Mouse (Mus musculus) testis, postnatal 14 days (tissue): Measurements from ENCODE around the gene Fads3.

Experiments
- DNase-seq: peaks from one replicate; pipeline ENCODE4 v3.0.0; 2021; ENCODE audit warnings: low spot score

The Fads3 gene

GRCm38 (mm10) chr19:10053692-10054260 is 12.4 kb downstream of the Fads3 start:
- no peak for DNase-seq

- DNase-seq, result no peak
Measured at GRCm38 (mm10) chr19:10054361-10055075, 13.1 kb downstream of the Fads3 start.

- DNase-seq, result no peak
Measured at GRCm38 (mm10) chr19:10055261-10055660, 13.9 kb downstream of the Fads3 start.

GRCm38 (mm10) chr19:10055783-10056660 is 14.7 kb downstream of the Fads3 start:
- DNase-seq, result no peak

GRCm38 (mm10) chr19:10056686-10057085 is 15.3 kb downstream of the Fads3 start:
- no peak for DNase-seq

GRCm38 (mm10) chr19:10057486-10058351 is 16.4 kb downstream of the Fads3 start:
- no peak for DNase-seq

GRCm38 (mm10) chr19:10058352-10058825 is 17.0 kb downstream of the Fads3 start:
- no peak for DNase-seq

- no peak for DNase-seq
Measured at GRCm38 (mm10) chr19:10058876-10059427, 17.6 kb downstream of the Fads3 start.

GRCm38 (mm10) chr19:10059911-10060567 is 18.7 kb downstream of the Fads3 start:
- peak; percentile 73 for DNase-seq

- DNase-seq, result no peak
Measured at GRCm38 (mm10) chr19:10060783-10061590, 19.6 kb downstream of the Fads3 start.

GRCm38 (mm10) chr19:10061624-10062023 is 20.3 kb downstream of the Fads3 start:
- DNase-seq, result no peak

- no peak for DNase-seq
Measured at GRCm38 (mm10) chr19:10062292-10062691, 20.9 kb downstream of the Fads3 start.

GRCm38 (mm10) chr19:10062862-10063261 is 21.5 kb downstream of the Fads3 start:
- no peak for DNase-seq

GRCm38 (mm10) chr19:10064173-10065012 is 23.0 kb downstream of the Fads3 start:
- no peak for DNase-seq

- DNase-seq, result no peak
Measured at GRCm38 (mm10) chr19:10065465-10066188, 24.3 kb downstream of the Fads3 start.

- DNase-seq, result no peak
Measured at GRCm38 (mm10) chr19:10066189-10066500, 24.8 kb downstream of the Fads3 start.

GRCm38 (mm10) chr19:10066502-10066901 is 25.1 kb downstream of the Fads3 start:
- no peak for DNase-seq

GRCm38 (mm10) chr19:10067701-10068100 is 26.3 kb downstream of the Fads3 start:
- no peak for DNase-seq
